13 mouse cellular contexts compared by ENCODE assay signal in the genomic region with DNA sequence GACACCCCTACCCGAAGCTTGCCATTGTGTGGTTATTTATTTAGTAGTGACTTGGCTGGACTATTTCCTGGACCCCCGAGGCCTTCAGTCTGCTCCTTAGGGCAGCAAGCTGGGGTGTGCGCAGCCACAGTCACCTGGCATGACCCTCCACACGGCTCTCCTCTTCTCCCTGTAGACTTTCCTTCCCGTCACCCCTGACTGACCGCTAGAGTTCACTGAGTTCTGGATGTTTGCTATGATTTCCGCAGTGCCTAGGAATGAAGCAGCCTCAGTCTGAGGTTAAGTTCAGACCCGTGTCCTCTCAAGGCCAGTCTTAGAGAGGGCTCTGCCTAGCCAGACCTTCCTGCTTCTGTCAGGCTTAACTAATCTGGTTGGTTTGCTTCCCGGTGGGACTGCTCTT. TPM values are rescaled to one million over a fixed set of nuclear protein-coding genes. Genes with fewer than 3 reads are reported as not detected.
DNase-seq lines count a peak whose midpoint lies in the region; ATAC-seq lines count a peak whose summit lies in the region.
"Had no signal": no experiment of that assay in that cellular context is flagged by ENCODE, and none has a peak within 500 bp of the region (broad histone marks: within the 10 kb centered on the region; RNA-seq: fewer than 3 reads in every experiment).

No protein-coding gene starts in this region.

- H3K4me1 ChIP-seq in heart, embryonic 16.5 days (ENCODE audit: control insufficient read depth, insufficient read depth, low read length) = peaks cover 7% of the 10 kb centered on the region; the same call in 1 of the 2 replicates
- H3K4me1 ChIP-seq in embryonic facial prominence, embryonic 10.5 days = peaks cover 10% of the 10 kb centered on the region; the same call in 1 of the 2 replicates
- H3K4me1 ChIP-seq: neural tube, embryonic 12.5 days had no signal

- no peak overlapping the region for H3K9ac ChIP-seq in heart, embryonic 16.5 days (ENCODE audit: low read length)
- H3K9ac ChIP-seq: liver, embryonic 13.5 days; neural tube, embryonic 12.5 days had no signal

- H3K36me3 ChIP-seq in heart, embryonic 16.5 days (ENCODE audit: control insufficient read depth, insufficient read depth) = peaks cover 23% of the 10 kb centered on the region
- peaks cover 68% of the 10 kb centered on the region for H3K36me3 ChIP-seq in embryonic facial prominence, embryonic 10.5 days (replicated peaks)

- WGBS in heart, embryonic 16.5 days = 67% methylated on average over 9 of the region's 9 CpGs
- 73% methylated on average over 9 of the region's 9 CpGs for WGBS in embryonic facial prominence, embryonic 10.5 days

- no peaks in the 10 kb centered on the region for H3K9me3 ChIP-seq in heart, embryonic 16.5 days (replicated peaks; ENCODE audit: control insufficient read depth, low read length)
- no peaks in the 10 kb centered on the region for H3K9me3 ChIP-seq in embryonic facial prominence, embryonic 10.5 days
- H3K9me3 ChIP-seq: liver, embryonic 13.5 days; neural tube, embryonic 12.5 days had no signal

- DNase-seq in adrenal gland, adult 2 months = peak; percentile 26
- DNase-seq in adrenal gland, postnatal 25 days = no peak
- no peak for DNase-seq in heart, postnatal 25 days (ENCODE audit: low spot score)
- no peak for DNase-seq in embryonic facial prominence, embryonic 10.5 days (ENCODE audit: low spot score)
- DNase-seq in kidney, postnatal 25 days = peak; percentile 73 to 91
- no peak for DNase-seq in embryo, embryonic 11 days
- no peak for DNase-seq in embryo, embryonic 10.5 days (ENCODE audit: low spot score)
- DNase-seq: cerebellum, postnatal 36 days; liver, embryonic 13.5 days had no signal

- H3K27me3 ChIP-seq in heart, embryonic 16.5 days (ENCODE audit: control insufficient read depth, insufficient read depth, low read length) = no peaks in the 10 kb centered on the region
- H3K27me3 ChIP-seq in embryonic facial prominence, embryonic 10.5 days (replicated peaks; ENCODE audit: low read depth, poor library complexity, severe bottlenecking) = no peaks in the 10 kb centered on the region
- H3K27me3 ChIP-seq: liver, embryonic 13.5 days; neural tube, embryonic 12.5 days had no signal

- H3K27ac ChIP-seq in heart, embryonic 16.5 days (ENCODE audit: low read length) = peak overlapping the region; percentile 8; the same call in 1 of the 2 replicates
- H3K27ac ChIP-seq in embryonic facial prominence, embryonic 10.5 days (replicated peaks) = peak overlapping the region; percentile 44; the same call in 1 of the 2 replicates
- H3K27ac ChIP-seq: liver, embryonic 13.5 days; neural tube, embryonic 12.5 days had no signal

- no peak for ATAC-seq in heart, embryonic 16.5 days (replicated peaks; ENCODE audit: extremely low read depth, insufficient read depth, low FRiP score)

- intact Hi-C loops in heart, postnatal 25 days (cut with DNase I) = no loop called here

- no peak overlapping the region for H3K4me3 ChIP-seq in heart, embryonic 16.5 days (ENCODE audit: low read length)
- H3K4me3 ChIP-seq in embryonic facial prominence, embryonic 10.5 days = no peak overlapping the region
- H3K4me3 ChIP-seq: erythroblast, embryonic 14.5 days; liver, embryonic 13.5 days; neural tube, embryonic 12.5 days had no signal

- H3K4me2 ChIP-seq in heart, embryonic 16.5 days (ENCODE audit: low read depth, low read length) = no peak overlapping the region
- H3K4me2 ChIP-seq: liver, embryonic 13.5 days; midbrain, embryonic 11.5 days; neural tube, embryonic 12.5 days had no signal

RNA-seq across cellular contexts. Expression of gene Swap70, which starts 50.3 kb away (rescaled TPM):
- total RNA-seq in adrenal gland, adult 2 months (2021) = 10 to 100 TPM; 12.6 to 23.2 TPM
- 10.7 and 13.0 TPM in 2 replicates for polyA plus RNA-seq in adrenal gland, adult 2 months (2012; rRNA removed)
- total RNA-seq in adrenal gland, postnatal 25 days (2021) = 16.2 and 26.7 TPM in 2 replicates
- 21.4 and 22.3 TPM in 2 replicates for polyA plus RNA-seq in heart, embryonic 16.5 days (2015; fragmentation: Nextera tagmentation; extraction: Ambion mirVana)
- 10 to 100 TPM; 12.7 to 14.3 TPM for total RNA-seq in heart, postnatal 25 days (2021)
- polyA plus RNA-seq in embryonic facial prominence, embryonic 10.5 days (2016; fragmentation: Nextera tagmentation; extraction: Ambion mirVana) = 30.7 and 32.4 TPM in 2 replicates

Comparison
In these comparisons a context has a peak if more than half of its experiments do, and no peak if none do; other contexts are left out.
1. DNase-seq: peak in adrenal gland, adult 2 months (single experiment) and kidney, postnatal 25 days (2 of 2); none in adrenal gland, postnatal 25 days (single experiment), heart, postnatal 25 days (single experiment), embryonic facial prominence, embryonic 10.5 days (single experiment), embryo, embryonic 11 days (single experiment) and embryo, embryonic 10.5 days (single experiment).